Mouse (Mus musculus): ENCODE data around the gene Ppm1e. TPM values are rescaled to one million over a fixed set of nuclear protein-coding genes. Genes with fewer than 3 reads are reported as not detected.

Gene Ppm1e
- polyA plus RNA-seq, 1 experiment = 0.80 TPM

DNA sequence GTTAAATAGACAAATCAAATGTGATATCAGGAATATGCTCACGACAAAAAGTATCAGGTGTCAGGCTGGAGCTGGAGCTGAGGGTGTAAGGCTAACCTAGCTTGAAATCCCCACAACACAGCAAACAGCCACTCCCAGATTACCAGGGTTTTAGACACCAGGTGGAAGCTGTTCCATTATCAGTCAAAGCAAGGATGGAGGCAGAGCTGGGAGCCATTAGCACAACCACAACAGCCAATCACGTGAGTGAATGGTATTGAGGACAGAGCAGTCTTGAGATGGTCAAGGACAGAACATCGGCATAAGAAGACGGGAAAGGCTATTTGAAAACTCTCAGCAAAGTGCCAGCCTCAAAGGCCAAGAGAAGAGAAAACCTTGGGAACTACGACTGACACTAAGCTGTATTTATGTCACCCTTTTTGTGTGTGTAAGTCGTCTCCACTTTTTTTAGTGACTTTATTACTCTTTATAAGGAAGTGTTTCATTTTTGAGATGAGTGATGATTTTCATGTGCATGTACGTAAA is 5.1 kb downstream of the Ppm1e start:
- Histone ChIP-seq H3K4me3 (ENCODE audit: low read depth, low read length) (no peak overlapping the region), H3K36me3 (ENCODE audit: control insufficient read depth, insufficient read depth, low read length) (no peaks in the 10 kb centered on the region), H3K27ac (ENCODE audit: insufficient read depth, low read depth, low read length) (no peak overlapping the region), H3K27me3 (ENCODE audit: control insufficient read depth, insufficient read depth, low read length) (peaks cover 16% of the 10 kb centered on the region), H3K4me1 (ENCODE audit: control insufficient read depth, insufficient read depth, insufficient read length, low read length) (peaks cover 3% of the 10 kb centered on the region)
- WGBS = 65% methylated on average over 7 of the region's 7 CpGs
- TF ChIP-seq POLR2A (IDR thresholded peaks at IDR 0.05; ENCODE audit: low read depth, low read length) = no peak
- TF ChIP-seq CTCF (IDR thresholded peaks at IDR 0.05; ENCODE audit: extremely low read depth, insufficient read length, insufficient replicate concordance, low read depth, low read length) = no peak

GRCm38 (mm10) chr11:87326381-87326780 is 32.4 kb downstream of the Ppm1e start:
- no peak for TF ChIP-seq POLR2A (IDR thresholded peaks at IDR 0.05; ENCODE audit: low read depth, low read length)
- TF ChIP-seq CTCF (IDR thresholded peaks at IDR 0.05; ENCODE audit: extremely low read depth, insufficient read length, insufficient replicate concordance, low read depth, low read length) = no peak
- Histone ChIP-seq H3K4me1 (ENCODE audit: control insufficient read depth, insufficient read depth, insufficient read length, low read length) (no peaks in the 10 kb centered on the region), H3K27me3 (ENCODE audit: control insufficient read depth, insufficient read depth, low read length) (no peaks in the 10 kb centered on the region), H3K27ac (ENCODE audit: insufficient read depth, low read depth, low read length) (no peak overlapping the region), H3K4me3 (ENCODE audit: low read depth, low read length) (no peak overlapping the region), H3K36me3 (ENCODE audit: control insufficient read depth, insufficient read depth, low read length) (no peaks in the 10 kb centered on the region)
- 71% methylated on average over 3 of the region's 3 CpGs for WGBS

GRCm38 (mm10) chr11:87322558-87322957 is 36.3 kb downstream of the Ppm1e start:
- TF ChIP-seq CTCF (IDR thresholded peaks at IDR 0.05; ENCODE audit: extremely low read depth, insufficient read length, insufficient replicate concordance, low read depth, low read length) (no peak), POLR2A (IDR thresholded peaks at IDR 0.05; ENCODE audit: low read depth, low read length) (no peak)
- H3K27me3 ChIP-seq (ENCODE audit: control insufficient read depth, insufficient read depth, low read length) = no peaks in the 10 kb centered on the region
- H3K27ac ChIP-seq (ENCODE audit: insufficient read depth, low read depth, low read length) = no peak overlapping the region
- no peak overlapping the region for H3K4me3 ChIP-seq (ENCODE audit: low read depth, low read length)
- H3K36me3 ChIP-seq (ENCODE audit: control insufficient read depth, insufficient read depth, low read length) = no peaks in the 10 kb centered on the region
- WGBS = 69% methylated on average over 8 of the region's 8 CpGs
- H3K4me1 ChIP-seq (ENCODE audit: control insufficient read depth, insufficient read depth, insufficient read length, low read length) = no peaks in the 10 kb centered on the region

DNA sequence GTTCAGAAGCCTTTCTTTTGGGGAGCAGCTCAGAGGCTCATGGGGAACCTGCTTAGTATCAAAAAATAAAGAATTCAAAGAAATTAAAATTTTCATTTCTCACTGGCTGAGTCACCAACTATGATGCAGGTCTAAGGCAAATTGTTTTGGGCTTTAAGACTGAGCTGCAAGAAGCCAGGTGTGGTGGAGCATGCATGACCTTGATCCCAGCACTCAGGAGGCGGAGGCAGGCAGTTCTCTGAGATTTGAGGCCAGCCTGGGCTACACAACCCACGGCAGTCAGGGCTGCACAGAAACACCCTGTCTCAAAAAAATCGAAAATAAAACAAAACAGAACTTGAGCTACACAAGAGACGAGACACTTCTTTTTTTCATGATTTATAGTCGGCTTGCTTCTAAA is 38.8 kb downstream of the Ppm1e start:
- WGBS = 35% methylated on average over 5 of the region's 5 CpGs
- no peak overlapping the region for H3K27ac ChIP-seq (ENCODE audit: insufficient read depth, low read depth, low read length)
- H3K27me3 ChIP-seq (ENCODE audit: control insufficient read depth, insufficient read depth, low read length) = no peaks in the 10 kb centered on the region
- H3K4me3 ChIP-seq (ENCODE audit: low read depth, low read length) = no peak overlapping the region
- H3K4me1 ChIP-seq (ENCODE audit: control insufficient read depth, insufficient read depth, insufficient read length, low read length) = no peaks in the 10 kb centered on the region
- TF ChIP-seq CTCF (IDR thresholded peaks at IDR 0.05; ENCODE audit: extremely low read depth, insufficient read length, insufficient replicate concordance, low read depth, low read length) (no peak), POLR2A (IDR thresholded peaks at IDR 0.05; ENCODE audit: low read depth, low read length) (no peak)
- no peaks in the 10 kb centered on the region for H3K36me3 ChIP-seq (ENCODE audit: control insufficient read depth, insufficient read depth, low read length)

GRCm38 (mm10) chr11:87318956-87319708 is 39.7 kb downstream of the Ppm1e start:
- TF ChIP-seq CTCF (IDR thresholded peaks at IDR 0.05; ENCODE audit: extremely low read depth, insufficient read length, insufficient replicate concordance, low read depth, low read length) (no peak), POLR2A (IDR thresholded peaks at IDR 0.05; ENCODE audit: low read depth, low read length) (no peak)
- 85% methylated on average over 9 of the region's 9 CpGs for WGBS
- Histone ChIP-seq H3K4me3 (ENCODE audit: low read depth, low read length) (no peak overlapping the region), H3K27ac (ENCODE audit: insufficient read depth, low read depth, low read length) (no peak overlapping the region), H3K4me1 (ENCODE audit: control insufficient read depth, insufficient read depth, insufficient read length, low read length) (no peaks in the 10 kb centered on the region), H3K27me3 (ENCODE audit: control insufficient read depth, insufficient read depth, low read length) (no peaks in the 10 kb centered on the region), H3K36me3 (ENCODE audit: control insufficient read depth, insufficient read depth, low read length) (no peaks in the 10 kb centered on the region)

DNA sequence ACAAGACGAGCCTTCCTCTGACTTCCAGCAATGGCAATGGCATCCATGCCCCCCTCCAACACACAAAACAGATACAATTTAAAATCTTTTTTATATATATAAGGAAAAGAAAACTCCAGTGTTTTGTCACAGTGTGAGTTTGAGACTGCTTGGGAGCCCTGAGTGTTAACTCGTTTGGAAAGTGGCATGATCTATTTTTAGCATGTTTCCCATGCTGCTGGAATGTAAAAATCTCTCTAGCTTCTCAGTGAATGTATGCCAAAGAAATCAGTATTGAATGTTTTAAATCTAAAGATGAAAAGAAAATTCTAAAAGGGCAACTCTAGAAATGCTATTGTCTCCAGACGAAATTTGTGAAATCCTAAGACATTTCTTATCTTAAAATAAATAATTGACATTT is 45.3 kb downstream of the Ppm1e start:
- Histone ChIP-seq H3K36me3 (ENCODE audit: control insufficient read depth, insufficient read depth, low read length) (no peaks in the 10 kb centered on the region), H3K4me3 (ENCODE audit: low read depth, low read length) (no peak overlapping the region), H3K4me1 (ENCODE audit: control insufficient read depth, insufficient read depth, insufficient read length, low read length) (no peaks in the 10 kb centered on the region), H3K27ac (ENCODE audit: insufficient read depth, low read depth, low read length) (no peak overlapping the region), H3K27me3 (ENCODE audit: control insufficient read depth, insufficient read depth, low read length) (no peaks in the 10 kb centered on the region; the same call in 1 of the 2 replicates)
- WGBS = 41% methylated on average over 3 of the region's 3 CpGs
- no peak for TF ChIP-seq CTCF (IDR thresholded peaks at IDR 0.05; ENCODE audit: extremely low read depth, insufficient read length, insufficient replicate concordance, low read depth, low read length)
- no peak for TF ChIP-seq POLR2A (IDR thresholded peaks at IDR 0.05; ENCODE audit: low read depth, low read length)

DNA sequence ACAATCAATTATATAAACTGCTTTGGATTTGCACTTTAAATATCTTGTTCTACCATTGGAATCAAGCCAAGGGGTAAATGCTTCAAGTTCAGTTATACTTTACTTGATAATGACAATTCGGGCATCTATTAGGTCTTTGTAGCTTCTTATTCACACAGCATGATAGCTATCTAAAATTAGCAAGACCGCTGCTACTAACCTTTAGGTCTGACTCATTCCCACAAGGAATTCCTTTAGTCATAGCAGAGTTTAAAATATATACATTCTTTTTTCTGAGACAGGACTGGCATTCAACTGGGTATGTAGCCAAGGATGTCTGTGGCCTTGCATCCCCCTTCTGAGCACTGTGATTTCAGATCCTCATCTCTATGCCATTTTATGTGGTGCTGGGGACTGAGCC is 48.5 kb downstream of the Ppm1e start:
- H3K36me3 ChIP-seq (ENCODE audit: control insufficient read depth, insufficient read depth, low read length) = no peaks in the 10 kb centered on the region
- no peak overlapping the region for H3K27ac ChIP-seq (ENCODE audit: insufficient read depth, low read depth, low read length)
- no peaks in the 10 kb centered on the region; the same call in 1 of the 2 replicates for H3K27me3 ChIP-seq (ENCODE audit: control insufficient read depth, insufficient read depth, low read length)
- TF ChIP-seq POLR2A (IDR thresholded peaks at IDR 0.05; ENCODE audit: low read depth, low read length) = no peak
- no peak for TF ChIP-seq CTCF (IDR thresholded peaks at IDR 0.05; ENCODE audit: extremely low read depth, insufficient read length, insufficient replicate concordance, low read depth, low read length)
- H3K4me3 ChIP-seq (ENCODE audit: low read depth, low read length) = no peak overlapping the region
- no peaks in the 10 kb centered on the region for H3K4me1 ChIP-seq (ENCODE audit: control insufficient read depth, insufficient read depth, insufficient read length, low read length)
- 83% methylated on average over 2 of the region's 2 CpGs for WGBS

Measured in small intestine, adult 2 months (tissue).